Mouse (Mus musculus) layer of hippocampus, postnatal 14 days (tissue): Measurements from ENCODE around the gene Auts2. TPM values are rescaled to one million over a fixed set of nuclear protein-coding genes. Genes with fewer than 3 reads are reported as not detected.

Experiments used
- DNase-seq, 2 experiments: peaks; one replicate each; pipeline ENCODE4 v3.0.0; 2021 to 2022; ENCODE audit warnings: low spot score in 2 of 2, mixed read lengths in 1 of 2
- total RNA-seq, 2 experiments: library from RNA; stranded (reverse); gene quantifications; 2 replicates each; pipeline ENCODE4 v1.2.3; 2021

Gene Auts2
- total RNA-seq, 2 experiments from 2014 or later, result 134 to 151 TPM

GRCm38 (mm10) chr5:132270896-132271295 is 272.2 kb downstream of the Auts2 start:
- DNase-seq, result no peak

- DNase-seq, result no peak
Observed at GRCm38 (mm10) chr5:132270074-132270473, 273.1 kb downstream of the Auts2 start.

- DNase-seq, result no peak
Observed at GRCm38 (mm10) chr5:132268351-132268967, 274.7 kb downstream of the Auts2 start.

GRCm38 (mm10) chr5:132265015-132265414 is 278.1 kb downstream of the Auts2 start:
- DNase-seq, result no peak

GRCm38 (mm10) chr5:132261750-132262149 is 281.4 kb downstream of the Auts2 start:
- no peak for DNase-seq

GRCm38 (mm10) chr5:132258882-132259281 is 284.3 kb downstream of the Auts2 start:
- no peak for DNase-seq

- DNase-seq, result no peak
Observed at GRCm38 (mm10) chr5:132255579-132255978, 287.6 kb downstream of the Auts2 start.

GRCm38 (mm10) chr5:132249523-132249922 is 293.6 kb downstream of the Auts2 start:
- peak; percentile 22 to 47 for DNase-seq

- no peak for DNase-seq
Observed at GRCm38 (mm10) chr5:132248069-132248468, 295.1 kb downstream of the Auts2 start.

GRCm38 (mm10) chr5:132235460-132235859 is 307.7 kb downstream of the Auts2 start:
- no peak for DNase-seq

- DNase-seq, result no peak
Observed at GRCm38 (mm10) chr5:132234471-132234870, 308.7 kb downstream of the Auts2 start.

- DNase-seq, result peak; percentile 66 to 87
Observed at GRCm38 (mm10) chr5:132231280-132232047, 311.7 kb downstream of the Auts2 start.

GRCm38 (mm10) chr5:132229644-132230357 is 313.3 kb downstream of the Auts2 start:
- peak; percentile 68 to 89 for DNase-seq

- no peak for DNase-seq
Observed at GRCm38 (mm10) chr5:132229023-132229422, 314.1 kb downstream of the Auts2 start.

GRCm38 (mm10) chr5:132220376-132220930 is 322.7 kb downstream of the Auts2 start:
- no peak for DNase-seq

- DNase-seq, result no peak
Observed at GRCm38 (mm10) chr5:132216143-132216542, 327.0 kb downstream of the Auts2 start.

GRCm38 (mm10) chr5:132212446-132212845 is 330.7 kb downstream of the Auts2 start:
- no peak for DNase-seq

GRCm38 (mm10) chr5:132209694-132210093 is 333.4 kb downstream of the Auts2 start:
- DNase-seq, result no peak

GRCm38 (mm10) chr5:132206220-132206619 is 336.9 kb downstream of the Auts2 start:
- no peak for DNase-seq

GRCm38 (mm10) chr5:132203846-132204245 is 339.3 kb downstream of the Auts2 start:
- DNase-seq, result no peak

GRCm38 (mm10) chr5:132201077-132201645 is 342.0 kb downstream of the Auts2 start:
- no peak for DNase-seq
